Mouse (Mus musculus) kidney, embryonic 16.5 days (tissue): Measurements from ENCODE around the gene Pcgf5. TPM values are rescaled to one million over a fixed set of nuclear protein-coding genes. Genes with fewer than 3 reads are reported as not detected.

Source experiments
- ATAC-seq: fragments of 200-750 bp; cut with Nextera tagmentation; 2 replicates; pipeline ENCODE4 v1.8.0; 2017; ENCODE audit warnings: moderate TSS enrichment; ENCODE audit not compliant: low FRiP score, low TSS enrichment
- H3K27ac ChIP-seq: fragments of 300-500 bp; sonication (generic); 2 replicates; pipeline ENCODE4 v1.5.1; 2014; ENCODE audit warnings: low read length
- H3K27me3 ChIP-seq: fragments of 300-500 bp; sonication (generic); 2 replicates; pipeline ENCODE4 v1.6.1; 2014; ENCODE audit warnings: low read length, control low read depth, mixed read lengths; ENCODE audit not compliant: insufficient read depth
- H3K36me3 ChIP-seq: fragments of 300-500 bp; sonication (generic); 2 replicates; pipeline ENCODE4 v1.6.1; 2014; ENCODE audit warnings: low read length, control low read depth, mixed read lengths; ENCODE audit not compliant: insufficient read depth
- H3K4me1 ChIP-seq: fragments of 300-500 bp; sonication (generic); 2 replicates; pipeline ENCODE4 v1.6.1; 2014; ENCODE audit warnings: low read length, control low read depth, mixed read lengths; ENCODE audit not compliant: insufficient read depth
- H3K4me2 ChIP-seq: fragments of 300-500 bp; sonication (generic); replicated peaks from 2 replicates; pipeline ENCODE4 v1.6.1; 2014; ENCODE audit warnings: low read depth, low read length
- H3K4me3 ChIP-seq: fragments of 300-500 bp; sonication (generic); 2 replicates; pipeline ENCODE4 v1.5.1; 2014; ENCODE audit warnings: mild to moderate bottlenecking, low read length
- H3K9ac ChIP-seq: fragments of 300-500 bp; sonication (generic); replicated peaks from 2 replicates; pipeline ENCODE4 v1.6.1; 2014; ENCODE audit warnings: low read length
- H3K9me3 ChIP-seq: fragments of 300-500 bp; sonication (generic); 2 replicates; pipeline ENCODE4 v1.6.1; 2016; ENCODE audit warnings: low read length, control low read depth
- WGBS: fragments of 180-500 bp; shearing (Covaris S2); extraction: QIAGEN DNeasy Blood & Tissue Kit; methylation state at CpG from one replicate; pipeline ENCODE4 v1.1.7; 2014; 5-methylcytosine and 5-hydroxymethylcytosine counted together
- polyA plus RNA-seq: library from polyadenylated mRNA; unstranded; fragments of >200 nt; fragmentation: Nextera tagmentation; extraction: Ambion mirVana; gene quantifications from 2 replicates; pipeline ENCODE4 v1.2.1, GENCODE M21; 2015

Gene Pcgf5
- polyA plus RNA-seq, 1 experiment from 2014 or later = 9.2 TPM

DNA sequence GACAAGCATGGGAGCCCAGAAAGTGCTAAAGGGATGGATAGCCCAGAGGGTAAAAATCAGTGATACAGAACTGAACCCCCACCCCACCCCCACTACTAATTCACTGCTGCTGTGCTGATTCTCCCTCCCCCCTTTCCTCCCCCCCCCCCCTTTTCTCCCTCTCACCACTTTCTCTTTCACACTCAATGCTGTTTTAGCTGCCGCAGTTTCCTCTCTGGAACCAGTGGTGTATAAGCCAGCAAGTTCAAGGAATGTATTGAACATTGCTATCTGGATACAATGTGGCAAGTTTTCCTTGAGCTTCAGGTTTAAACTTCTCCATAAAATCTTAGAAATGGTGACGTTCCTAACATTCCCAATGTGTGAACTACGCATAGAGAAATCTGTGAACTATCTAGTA lies 34.8 kb downstream of the Pcgf5 start:
- Histone ChIP-seq H3K36me3 (no peaks in the 10 kb centered on the region), H3K4me2 (no peak overlapping the region), H3K27ac (no peak overlapping the region), H3K4me3 (no peak overlapping the region), H3K27me3 (no peaks in the 10 kb centered on the region), H3K9me3 (no peaks in the 10 kb centered on the region), H3K9ac (no peak overlapping the region), H3K4me1 (no peaks in the 10 kb centered on the region)
- WGBS = 88% methylated on average over 3 of the region's 3 CpGs
- ATAC-seq = no peak

GRCm38 (mm10) chr19:36383977-36384376 lies 35.9 kb downstream of the Pcgf5 start:
- 82% methylated on average over 5 of the region's 5 CpGs for WGBS
- Histone ChIP-seq H3K27me3 (no peaks in the 10 kb centered on the region), H3K4me2 (no peak overlapping the region), H3K36me3 (no peaks in the 10 kb centered on the region), H3K27ac (no peak overlapping the region), H3K4me1 (no peaks in the 10 kb centered on the region), H3K4me3 (no peak overlapping the region), H3K9me3 (no peaks in the 10 kb centered on the region), H3K9ac (no peak overlapping the region)
- ATAC-seq = no peak

- Histone ChIP-seq H3K9ac (no peak overlapping the region), H3K27me3 (no peaks in the 10 kb centered on the region), H3K9me3 (no peaks in the 10 kb centered on the region), H3K4me2 (no peak overlapping the region), H3K27ac (no peak overlapping the region), H3K36me3 (no peaks in the 10 kb centered on the region), H3K4me1 (no peaks in the 10 kb centered on the region), H3K4me3 (no peak overlapping the region)
- no peak for ATAC-seq
- 16% methylated on average over 2 of the region's 2 CpGs for WGBS
These were observed 36.3 kb downstream of the Pcgf5 start for GRCm38 (mm10) chr19:36384426-36384825.

DNA sequence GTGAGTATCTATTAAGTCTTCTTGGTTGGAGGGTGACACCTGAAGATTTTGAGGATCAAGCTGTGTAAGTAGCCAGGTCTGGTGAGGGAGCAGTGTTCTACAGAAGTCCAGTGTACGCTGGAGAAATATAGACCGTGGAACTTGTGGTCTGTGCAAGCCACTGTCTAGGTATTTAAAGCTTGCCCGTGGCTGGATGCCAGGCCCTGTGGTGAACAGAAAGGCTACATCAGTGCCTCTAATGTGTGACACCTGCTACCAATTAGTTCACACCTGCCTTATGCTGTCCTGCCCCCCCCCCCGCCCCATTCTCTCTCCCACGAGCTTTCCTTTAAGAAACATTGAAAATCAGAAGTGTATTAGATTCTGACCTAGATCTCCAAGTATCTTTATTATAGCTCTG lies 40.4 kb downstream of the Pcgf5 start:
- H3K9me3 ChIP-seq = no peaks in the 10 kb centered on the region
- H3K4me1 ChIP-seq = no peaks in the 10 kb centered on the region
- no peak overlapping the region for H3K9ac ChIP-seq
- H3K36me3 ChIP-seq = no peaks in the 10 kb centered on the region
- no peaks in the 10 kb centered on the region for H3K27me3 ChIP-seq
- WGBS = 76% methylated on average over 5 of the region's 5 CpGs
- H3K27ac ChIP-seq = no peak overlapping the region
- no peak overlapping the region for H3K4me2 ChIP-seq
- no peak overlapping the region for H3K4me3 ChIP-seq
- ATAC-seq = no peak

DNA sequence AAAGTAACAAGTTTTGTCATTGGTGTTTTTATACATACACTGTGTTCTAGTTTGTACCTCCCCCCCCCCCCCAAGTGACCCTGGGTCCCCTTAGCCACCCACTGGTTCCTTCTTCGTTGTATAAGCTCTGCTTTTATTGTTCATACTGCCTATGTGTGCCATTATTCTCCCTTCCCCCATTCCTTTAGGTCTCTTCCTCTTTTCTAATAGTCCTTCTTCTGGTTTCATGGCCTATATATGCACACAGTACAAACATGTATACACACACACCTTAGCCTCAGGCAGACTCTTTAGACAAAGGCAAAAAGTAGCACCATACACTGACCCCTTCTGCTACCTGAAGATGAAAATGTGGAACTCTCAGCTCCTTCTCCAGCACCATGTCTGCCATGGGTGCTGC lies 42.6 kb downstream of the Pcgf5 start:
- Histone ChIP-seq H3K4me3 (no peak overlapping the region), H3K4me2 (no peak overlapping the region), H3K36me3 (no peaks in the 10 kb centered on the region), H3K4me1 (no peaks in the 10 kb centered on the region), H3K9me3 (no peaks in the 10 kb centered on the region), H3K27me3 (no peaks in the 10 kb centered on the region), H3K9ac (no peak overlapping the region), H3K27ac (no peak overlapping the region)
- no peak for ATAC-seq
- 65% methylated on average over 1 of the region's 1 CpGs for whole genome bisulfite sequencing

GRCm38 (mm10) chr19:36398500-36398899 lies 50.4 kb downstream of the Pcgf5 start:
- no peaks in the 10 kb centered on the region for H3K27me3 ChIP-seq
- no peak overlapping the region for H3K4me3 ChIP-seq
- WGBS = 83% methylated on average over 3 of the region's 3 CpGs
- no peak overlapping the region for H3K27ac ChIP-seq
- H3K9me3 ChIP-seq = no peaks in the 10 kb centered on the region
- no peaks in the 10 kb centered on the region for H3K36me3 ChIP-seq
- ATAC-seq = no peak
- H3K9ac ChIP-seq = no peak overlapping the region
- H3K4me1 ChIP-seq = no peaks in the 10 kb centered on the region
- no peak overlapping the region for H3K4me2 ChIP-seq

DNA sequence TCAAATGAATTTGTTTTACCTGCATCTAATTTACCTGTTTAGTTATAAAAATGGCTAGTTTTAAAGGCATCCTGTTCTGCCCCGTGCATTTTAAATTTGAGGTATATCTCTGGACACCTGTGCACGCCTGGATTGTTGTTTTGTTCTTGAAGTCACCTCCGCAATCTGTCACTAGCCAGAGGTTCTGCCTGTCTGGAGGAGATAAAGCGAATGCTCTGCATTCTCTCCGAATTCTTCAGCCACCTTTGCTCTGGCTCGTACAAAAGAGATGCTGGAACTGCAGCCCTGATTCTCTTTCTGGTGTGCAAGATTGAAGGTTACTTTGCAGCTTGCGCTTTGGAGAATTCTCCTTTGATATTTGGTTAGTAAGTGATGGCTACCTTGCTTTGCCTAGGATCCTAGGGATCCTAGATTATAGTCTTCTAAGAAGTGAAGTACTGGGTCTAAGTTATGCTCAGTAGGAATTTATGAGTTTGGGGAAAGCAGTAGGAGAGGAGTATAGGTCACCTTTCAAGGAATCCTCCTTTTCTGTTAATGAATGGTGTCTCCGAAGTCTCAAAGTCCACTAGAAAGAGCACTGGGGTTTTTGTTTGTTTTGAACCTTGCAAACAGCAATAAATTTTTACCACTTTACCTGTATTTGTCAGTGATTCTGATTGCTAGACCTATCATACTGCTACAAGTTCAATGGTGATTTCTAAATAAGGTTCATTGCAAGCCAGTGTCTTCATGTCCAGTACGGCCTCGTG lies 60.4 kb downstream of the Pcgf5 start:
- H3K4me2 ChIP-seq = no peak overlapping the region

DNA sequence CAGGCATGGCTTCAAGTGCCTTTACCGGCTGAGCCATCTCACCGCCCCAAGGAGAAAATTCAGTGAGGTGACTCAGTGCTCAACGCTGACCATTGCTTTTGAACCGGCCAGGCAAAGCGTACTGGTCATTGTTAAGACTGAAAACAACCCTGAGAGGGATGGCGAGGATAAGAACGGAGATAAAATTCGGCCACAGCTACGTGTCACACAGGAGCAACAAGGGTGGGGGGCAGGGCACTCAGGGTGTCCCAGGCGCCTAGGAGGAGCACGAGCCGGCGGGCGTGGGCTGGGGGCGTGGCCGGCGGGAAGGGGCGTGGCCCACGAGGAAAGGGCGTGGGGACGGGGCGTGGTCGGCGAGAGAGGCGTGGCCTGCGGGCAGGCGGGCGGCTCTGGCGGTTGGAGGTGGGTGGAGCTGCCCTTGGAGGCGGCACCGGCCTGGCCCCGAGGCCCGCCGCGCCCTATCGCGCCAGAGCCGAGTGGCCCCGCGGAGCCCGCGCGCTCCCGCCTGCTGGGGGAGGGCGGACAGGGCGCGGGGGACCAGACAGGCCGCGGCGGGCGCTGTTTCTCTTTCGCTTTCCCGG lies 61.3 kb downstream of the Pcgf5 start:
- Histone ChIP-seq H3K27ac (0 out of 2 replicates have a peak overlapping the region, but pooled peaks have one; percentile 24), H3K9ac (peak overlapping the region; percentile 74), H3K4me3 (peak overlapping the region; percentile 76), H3K27me3 (peaks cover 14% of the 10 kb centered on the region), H3K4me2 (peak overlapping the region; percentile 96), H3K9me3 (no peaks in the 10 kb centered on the region), H3K4me1 (0 out of 2 replicates have a peak, but pooled peaks cover 3% of the 10 kb centered on the region), H3K36me3 (no peaks in the 10 kb centered on the region)
- ATAC-seq = peak; percentile 99
- WGBS = under 1% methylated on average over 21 of the region's 53 CpGs

More for the DNA sequence above, 60.4 kb downstream of the Pcgf5 start:
- peaks cover 14% of the 10 kb centered on the region for H3K27me3 ChIP-seq
- no peaks in the 10 kb centered on the region for H3K36me3 ChIP-seq
- no peak for ATAC-seq
- WGBS = 61% methylated on average over 10 of the region's 10 CpGs
- H3K9me3 ChIP-seq = no peaks in the 10 kb centered on the region
- H3K4me1 ChIP-seq = 0 out of 2 replicates have a peak, but pooled peaks cover 3% of the 10 kb centered on the region
- H3K9ac ChIP-seq = no peak overlapping the region
- H3K4me3 ChIP-seq = no peak overlapping the region
- H3K27ac ChIP-seq = no peak overlapping the region

GRCm38 (mm10) chr19:36409861-36410392 lies 61.8 kb downstream of the Pcgf5 start:
- Histone ChIP-seq H3K36me3 (no peaks in the 10 kb centered on the region), H3K9ac (peak overlapping the region; percentile 74), H3K27me3 (peaks cover 14% of the 10 kb centered on the region), H3K4me1 (0 out of 2 replicates have a peak, but pooled peaks cover 3% of the 10 kb centered on the region), H3K27ac (0 out of 2 replicates have a peak overlapping the region, but pooled peaks have one; percentile 24), H3K9me3 (no peaks in the 10 kb centered on the region), H3K4me2 (peak overlapping the region; percentile 96), H3K4me3 (peak overlapping the region; percentile 76)
- under 1% methylated on average over 59 of the region's 82 CpGs for WGBS
- ATAC-seq = peak; percentile 87; the same call in 1 of the 2 replicates

- H3K9ac ChIP-seq = no peak overlapping the region
- no peak overlapping the region for H3K27ac ChIP-seq
- no peak overlapping the region for H3K4me3 ChIP-seq
- no peaks in the 10 kb centered on the region for H3K36me3 ChIP-seq
- no peaks in the 10 kb centered on the region for H3K4me1 ChIP-seq
- ATAC-seq = no peak
- no peaks in the 10 kb centered on the region for H3K27me3 ChIP-seq
- no peak overlapping the region for H3K4me2 ChIP-seq
- H3K9me3 ChIP-seq = no peaks in the 10 kb centered on the region
These were observed 71.8 kb downstream of the Pcgf5 start for GRCm38 (mm10) chr19:36419885-36420284.
